Mouse (Mus musculus): Measurements from ENCODE around the gene Nkx2-3. TPM values are rescaled to one million over a fixed set of nuclear protein-coding genes. Genes with fewer than 3 reads are reported as not detected.

The Nkx2-3 gene
- total RNA-seq, 2 experiments from 2014 or later, result 0.12 TPM; not detected in 1

- DNase-seq, result no peak
These were observed 7.9 kb downstream of the Nkx2-3 start for GRCm38 (mm10) chr19:43619916-43620479.

- DNase-seq, result peak; percentile 69
These were observed 11.8 kb downstream of the Nkx2-3 start for GRCm38 (mm10) chr19:43623913-43624312.

GRCm38 (mm10) chr19:43626160-43626559 is 14.0 kb downstream of the Nkx2-3 start:
- no peak for DNase-seq

- DNase-seq, result no peak
These were observed 15.2 kb downstream of the Nkx2-3 start for GRCm38 (mm10) chr19:43627345-43627744.

- DNase-seq, result no peak
These were observed 17.0 kb downstream of the Nkx2-3 start for GRCm38 (mm10) chr19:43629088-43629487.

GRCm38 (mm10) chr19:43630466-43631251 is 18.5 kb downstream of the Nkx2-3 start:
- peak; percentile 91 for DNase-seq

- DNase-seq, result no peak
These were observed 29.7 kb downstream of the Nkx2-3 start for GRCm38 (mm10) chr19:43641833-43642232.

GRCm38 (mm10) chr19:43642843-43643242 is 30.7 kb downstream of the Nkx2-3 start:
- no peak for DNase-seq

GRCm38 (mm10) chr19:43645508-43645907 is 33.4 kb downstream of the Nkx2-3 start:
- DNase-seq, result no peak

- DNase-seq, result no peak
These were observed 34.7 kb downstream of the Nkx2-3 start for GRCm38 (mm10) chr19:43646852-43647251.

GRCm38 (mm10) chr19:43647261-43647660 is 35.1 kb downstream of the Nkx2-3 start:
- no peak for DNase-seq

- peak; percentile 60 for DNase-seq
These were observed 36.2 kb downstream of the Nkx2-3 start for GRCm38 (mm10) chr19:43648343-43648742.

GRCm38 (mm10) chr19:43651241-43651785 is 39.2 kb downstream of the Nkx2-3 start:
- no peak for DNase-seq

- peak; percentile 80 for DNase-seq
These were observed 43.8 kb downstream of the Nkx2-3 start for GRCm38 (mm10) chr19:43655735-43656492.

GRCm38 (mm10) chr19:43659632-43660031 is 47.5 kb downstream of the Nkx2-3 start:
- peak; percentile 45 for DNase-seq

GRCm38 (mm10) chr19:43660774-43661173 is 48.6 kb downstream of the Nkx2-3 start:
- DNase-seq, result no peak

- DNase-seq, result peak; percentile 42
These were observed 50.2 kb downstream of the Nkx2-3 start for GRCm38 (mm10) chr19:43662176-43662967.

GRCm38 (mm10) chr19:43663471-43663870 is 51.3 kb downstream of the Nkx2-3 start:
- DNase-seq, result no peak
